Mouse (Mus musculus): Measurements from ENCODE around the gene 1110002E22Rik.

- TF ChIP-seq CTCF (IDR thresholded peaks at IDR 0.05; ENCODE audit: low read depth, low read length) (no peak), POLR2A (IDR thresholded peaks at IDR 0.05; ENCODE audit: borderline replicate concordance, low read depth, low read length) (no peak)
These were observed 37.1 kb upstream of the 1110002E22Rik start for GRCm38 (mm10) chr3:138027575-138028362.
